Mouse (Mus musculus) hindbrain, embryonic 16.5 days (tissue): ENCODE measurements at regions not wholly inside any gene's neighbourhood (a gene's known extent, or its start where the extent isn't known, plus 50 kb on each side); places are given as distances from the start of the nearest gene placed in this dataset.

Experiments used
- ATAC-seq: fragments of 200-750 bp; cut with Nextera tagmentation; 2 replicates; pipeline ENCODE4 v1.8.0; 2017; ENCODE audit warnings: moderate TSS enrichment, moderate library complexity
- H3K27ac ChIP-seq: fragments of 300-500 bp; sonication (generic); 2 replicates; pipeline ENCODE4 v1.5.1; 2014; ENCODE audit warnings: low read depth, mild to moderate bottlenecking, control low read depth, low read length, moderate library complexity
- H3K27me3 ChIP-seq: fragments of 300-500 bp; sonication (generic); replicated peaks from 2 replicates; pipeline ENCODE4 v1.6.1; 2014; ENCODE audit warnings: low read length; ENCODE audit not compliant: control insufficient read depth, insufficient read depth
- H3K36me3 ChIP-seq: fragments of 300-500 bp; sonication (generic); 2 replicates; pipeline ENCODE4 v1.6.1; 2014; ENCODE audit warnings: mild to moderate bottlenecking, low read length, moderate library complexity, mixed read lengths; ENCODE audit not compliant: control insufficient read depth, insufficient read depth
- H3K4me1 ChIP-seq: fragments of 300-500 bp; sonication (generic); 2 replicates; pipeline ENCODE4 v1.6.1; 2014; ENCODE audit warnings: low read depth, low read length; ENCODE audit not compliant: control insufficient read depth, insufficient read depth
- H3K4me2 ChIP-seq: fragments of 300-500 bp; sonication (generic); 2 replicates; pipeline ENCODE4 v1.6.1; 2014; ENCODE audit warnings: mild to moderate bottlenecking, low read length, control low read depth, moderate library complexity
- H3K4me3 ChIP-seq: fragments of 300-500 bp; sonication (generic); 2 replicates; pipeline ENCODE4 v1.5.1; 2014; ENCODE audit warnings: mild to moderate bottlenecking, low read length, control low read depth, moderate library complexity
- H3K9ac ChIP-seq: fragments of 300-500 bp; sonication (generic); 2 replicates; pipeline ENCODE4 v1.6.1; 2014; ENCODE audit warnings: low read depth, mild to moderate bottlenecking, control low read depth, low read length, moderate library complexity
- H3K9me3 ChIP-seq: fragments of 300-500 bp; sonication (generic); 2 replicates; pipeline ENCODE4 v1.6.1; 2014; ENCODE audit warnings: mild to moderate bottlenecking, low read length, moderate library complexity; ENCODE audit not compliant: control insufficient read depth
- WGBS: fragments of 180-500 bp; shearing (Covaris S2); extraction: QIAGEN DNeasy Blood & Tissue Kit; methylation state at CpG from one replicate; pipeline ENCODE4 v1.1.7; 2014; 5-methylcytosine and 5-hydroxymethylcytosine counted together

DNA sequence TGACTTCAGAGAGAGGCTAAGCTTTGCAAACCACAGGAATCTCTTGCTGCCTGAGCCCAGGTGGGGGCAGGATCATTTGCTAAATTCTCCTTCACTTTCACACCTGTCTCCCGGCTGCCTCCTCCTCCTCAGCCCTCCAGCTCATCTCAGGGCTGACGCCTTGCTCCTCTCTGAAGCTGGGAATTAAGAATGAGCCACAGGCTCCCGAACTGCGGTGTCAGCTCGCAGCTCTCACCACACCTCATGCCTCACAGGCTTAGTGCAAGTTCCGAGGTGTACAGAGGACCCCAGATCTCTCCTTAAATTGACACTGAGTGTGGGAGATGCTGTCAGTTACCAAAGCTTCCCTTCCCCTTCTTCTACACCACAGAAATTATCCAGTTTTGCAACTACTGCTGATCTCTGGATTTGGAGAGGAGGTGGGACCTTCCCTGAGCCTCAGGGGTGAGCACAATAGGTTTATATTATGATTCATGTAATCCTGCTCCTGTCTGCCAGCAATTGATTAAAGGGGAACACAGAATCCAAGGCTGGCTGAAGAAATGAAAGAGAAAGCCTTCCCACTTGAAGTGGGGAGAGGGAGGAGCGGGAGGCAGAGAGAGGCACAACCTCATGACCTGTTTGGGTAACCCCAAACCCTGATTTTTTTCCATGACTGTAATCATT lies 456.6 kb upstream of the Tbx3 start:
- no peaks in the 10 kb centered on the region for H3K36me3 ChIP-seq
- no peak overlapping the region for H3K4me2 ChIP-seq
- H3K9me3 ChIP-seq: peaks cover 3% of the 10 kb centered on the region; the same call in 1 of the 2 replicates
- no peak for ATAC-seq
- no peak overlapping the region for H3K9ac ChIP-seq
- WGBS: 65% methylated on average over 7 of the region's 7 CpGs
- H3K27ac ChIP-seq: no peak overlapping the region
- H3K27me3 ChIP-seq: no peaks in the 10 kb centered on the region
- no peak overlapping the region for H3K4me3 ChIP-seq
- H3K4me1 ChIP-seq: no peaks in the 10 kb centered on the region

DNA sequence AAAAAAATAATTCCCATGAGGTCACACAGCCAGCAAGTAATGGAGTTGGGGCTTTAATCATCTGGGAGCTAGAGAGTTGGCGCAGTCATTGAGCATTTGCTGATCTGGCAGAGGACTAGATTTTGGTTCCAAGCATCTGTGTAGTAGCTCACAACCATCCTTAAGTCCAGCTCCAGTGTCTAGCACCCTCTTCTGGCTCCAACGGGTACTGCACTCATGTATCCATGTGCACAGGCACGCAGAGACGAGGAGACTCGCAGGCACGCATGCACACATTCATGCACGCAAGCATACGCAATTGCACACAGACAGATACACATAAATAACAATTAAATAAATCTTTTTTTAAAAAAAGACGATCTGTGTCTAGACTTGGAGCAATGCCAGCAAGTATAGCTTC lies 455.5 kb upstream of the Tbx3 start:
- Histone ChIP-seq H3K9ac (no peak overlapping the region), H3K36me3 (no peaks in the 10 kb centered on the region), H3K4me3 (no peak overlapping the region), H3K9me3 (peaks cover 3% of the 10 kb centered on the region; the same call in 1 of the 2 replicates), H3K27me3 (no peaks in the 10 kb centered on the region), H3K4me1 (no peaks in the 10 kb centered on the region), H3K27ac (no peak overlapping the region), H3K4me2 (no peak overlapping the region)
- WGBS: 93% methylated on average over 9 of the region's 9 CpGs
- ATAC-seq: no peak

DNA sequence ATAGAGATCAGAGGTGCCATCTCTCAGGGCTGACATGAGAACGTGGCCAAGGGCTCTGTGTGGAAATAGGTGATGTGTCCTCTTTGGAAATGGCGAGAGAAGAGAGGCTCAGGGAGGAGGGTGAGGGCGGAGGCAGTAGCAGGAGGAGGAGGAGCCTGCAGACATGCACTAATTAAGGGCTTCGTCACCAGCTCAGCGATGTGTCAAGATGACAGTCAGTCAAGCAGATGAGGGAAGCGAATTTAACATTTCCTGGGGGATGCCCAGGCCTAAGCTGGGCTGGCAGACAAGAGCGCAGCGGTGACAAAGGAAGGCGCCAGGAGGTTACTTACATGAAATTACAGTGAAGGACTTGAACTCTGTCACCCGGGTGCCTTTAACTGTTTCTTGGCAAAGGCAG lies 455.1 kb upstream of the Tbx3 start:
- WGBS: 52% methylated on average over 10 of the region's 10 CpGs
- no peak; the same call in 1 of the 2 replicates for ATAC-seq
- H3K36me3 ChIP-seq: no peaks in the 10 kb centered on the region
- H3K27me3 ChIP-seq: no peaks in the 10 kb centered on the region
- H3K4me1 ChIP-seq: no peaks in the 10 kb centered on the region
- H3K9ac ChIP-seq: no peak overlapping the region
- H3K9me3 ChIP-seq: no peaks in the 10 kb centered on the region
- H3K4me2 ChIP-seq: no peak overlapping the region
- H3K4me3 ChIP-seq: no peak overlapping the region
- no peak overlapping the region for H3K27ac ChIP-seq

DNA sequence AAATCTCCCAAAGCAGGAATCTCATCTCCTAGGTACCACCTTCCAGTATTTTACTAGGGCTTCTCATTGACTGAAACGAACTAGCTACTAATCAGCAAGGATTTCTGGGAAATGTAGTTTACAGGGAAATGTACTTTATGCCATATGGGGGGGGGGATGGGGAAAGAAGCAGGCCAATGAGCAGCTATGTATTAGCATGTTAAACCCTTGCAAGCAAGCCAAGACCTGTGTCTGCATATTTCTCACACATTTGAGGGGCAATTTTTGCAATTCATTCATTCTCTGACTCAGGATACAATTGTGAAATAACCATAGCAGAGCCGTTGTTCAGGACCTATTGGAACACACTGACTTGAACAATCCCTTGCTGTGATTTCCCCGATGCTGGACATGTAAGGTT lies 454.3 kb upstream of the Tbx3 start:
- no peak overlapping the region for H3K4me2 ChIP-seq
- no peaks in the 10 kb centered on the region for H3K9me3 ChIP-seq
- ATAC-seq: no peak
- no peak overlapping the region for H3K9ac ChIP-seq
- H3K27me3 ChIP-seq: no peaks in the 10 kb centered on the region
- H3K27ac ChIP-seq: no peak overlapping the region
- no peaks in the 10 kb centered on the region for H3K36me3 ChIP-seq
- no peak overlapping the region for H3K4me3 ChIP-seq
- 68% methylated on average over 3 of the region's 3 CpGs for WGBS
- H3K4me1 ChIP-seq: no peaks in the 10 kb centered on the region

DNA sequence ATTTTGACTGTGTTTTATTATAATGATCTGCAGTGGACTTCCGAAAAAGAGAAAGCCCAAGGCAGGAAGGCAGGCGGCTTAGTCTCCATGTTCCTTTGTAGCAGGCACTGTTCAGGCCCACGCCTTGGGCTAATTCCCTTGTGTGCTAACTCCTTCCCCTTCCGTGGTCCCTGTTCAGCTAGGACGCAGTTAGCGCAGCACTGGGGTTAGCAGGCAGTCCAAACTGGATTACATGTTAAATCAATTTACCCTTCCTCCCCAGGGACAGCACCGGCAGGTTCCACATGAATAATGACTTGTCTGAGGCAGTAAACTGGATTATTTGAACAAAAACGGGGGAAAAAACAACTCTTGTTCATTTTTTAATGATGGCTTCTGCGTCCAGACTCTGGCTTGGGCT lies 453.4 kb upstream of the Tbx3 start:
- Histone ChIP-seq H3K27me3 (no peaks in the 10 kb centered on the region), H3K9me3 (no peaks in the 10 kb centered on the region), H3K4me2 (no peak overlapping the region), H3K27ac (no peak overlapping the region), H3K36me3 (no peaks in the 10 kb centered on the region), H3K4me1 (no peaks in the 10 kb centered on the region), H3K4me3 (no peak overlapping the region), H3K9ac (no peak overlapping the region)
- WGBS: 61% methylated on average over 9 of the region's 9 CpGs
- no peak for ATAC-seq

DNA sequence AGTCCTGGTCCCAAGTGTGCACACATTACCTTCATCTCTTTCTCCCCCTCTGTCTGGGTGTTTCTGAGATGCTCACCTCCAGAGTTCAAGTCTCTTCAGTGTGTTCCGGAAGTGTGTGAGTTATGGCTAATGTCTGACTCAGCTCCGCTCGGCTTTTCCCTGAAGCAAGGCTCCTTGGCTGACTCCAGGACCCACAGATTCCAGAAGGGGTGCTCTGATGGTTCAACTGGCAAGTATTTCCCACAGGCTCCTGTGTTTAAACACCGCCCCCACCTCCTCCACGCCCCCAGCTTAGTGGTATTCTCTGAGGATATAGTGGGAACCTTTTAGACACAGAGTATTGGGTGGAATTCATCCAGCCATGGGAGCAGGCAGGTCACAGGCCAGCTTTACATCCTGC lies 441.8 kb upstream of the Tbx3 start:
- Histone ChIP-seq H3K27me3 (no peaks in the 10 kb centered on the region), H3K9me3 (no peaks in the 10 kb centered on the region), H3K27ac (no peak overlapping the region), H3K4me1 (no peaks in the 10 kb centered on the region), H3K4me2 (no peak overlapping the region), H3K36me3 (no peaks in the 10 kb centered on the region), H3K4me3 (no peak overlapping the region), H3K9ac (no peak overlapping the region)
- WGBS: 87% methylated on average over 5 of the region's 5 CpGs
- ATAC-seq: no peak

DNA sequence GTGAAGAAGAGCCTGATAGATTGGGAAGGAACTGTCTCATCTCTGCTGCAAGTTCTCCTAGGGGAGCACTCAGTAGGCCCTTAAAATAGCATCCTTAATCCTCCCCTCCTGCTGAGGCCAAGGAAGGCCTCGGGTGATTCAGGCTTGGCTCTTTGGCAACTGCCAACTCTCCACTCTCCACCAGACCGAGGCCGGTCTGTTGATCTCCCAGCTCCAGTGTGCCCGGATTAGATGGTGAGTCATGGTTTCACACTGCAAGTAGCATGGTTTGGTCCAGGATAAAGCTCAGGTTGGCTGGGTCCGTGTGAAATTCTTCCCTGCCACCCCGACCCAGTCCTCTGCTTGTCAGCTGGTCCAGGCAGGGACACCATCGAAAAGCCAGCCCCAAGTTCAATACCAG lies 437.5 kb upstream of the Tbx3 start:
- 80% methylated on average over 7 of the region's 7 CpGs for WGBS

DNA sequence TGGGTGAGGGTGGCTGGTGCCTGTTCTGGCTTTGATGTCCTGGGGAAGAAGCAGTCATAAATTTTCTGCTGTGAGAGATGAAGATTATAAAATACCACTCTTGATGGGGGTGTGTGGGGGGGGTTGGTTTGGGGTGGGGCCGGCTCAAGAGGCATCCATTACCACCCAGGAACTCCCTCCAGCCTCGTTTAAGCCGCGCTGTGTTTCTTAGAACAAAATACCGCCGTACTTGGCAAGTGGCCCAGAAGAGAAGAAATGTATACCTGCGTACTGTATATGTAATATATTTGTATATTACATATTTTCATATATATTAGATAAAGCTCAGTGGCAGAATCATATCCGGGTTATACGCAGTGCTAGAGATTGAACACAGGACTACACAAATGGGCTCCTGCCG lies 434.6 kb upstream of the Tbx3 start:
- Histone ChIP-seq H3K4me1 (no peaks in the 10 kb centered on the region), H3K4me3 (no peak overlapping the region), H3K9me3 (no peaks in the 10 kb centered on the region), H3K36me3 (no peaks in the 10 kb centered on the region), H3K27ac (no peak overlapping the region), H3K4me2 (no peak overlapping the region), H3K27me3 (no peaks in the 10 kb centered on the region), H3K9ac (no peak overlapping the region)
- ATAC-seq: no peak
- 88% methylated on average over 10 of the region's 10 CpGs for WGBS

More for the DNA sequence above, 437.5 kb upstream of the Tbx3 start:
- Histone ChIP-seq H3K27me3 (no peaks in the 10 kb centered on the region), H3K4me1 (no peaks in the 10 kb centered on the region), H3K4me3 (no peak overlapping the region), H3K27ac (no peak overlapping the region), H3K36me3 (no peaks in the 10 kb centered on the region), H3K4me2 (no peak overlapping the region), H3K9ac (no peak overlapping the region), H3K9me3 (no peaks in the 10 kb centered on the region)
- ATAC-seq: no peak

DNA sequence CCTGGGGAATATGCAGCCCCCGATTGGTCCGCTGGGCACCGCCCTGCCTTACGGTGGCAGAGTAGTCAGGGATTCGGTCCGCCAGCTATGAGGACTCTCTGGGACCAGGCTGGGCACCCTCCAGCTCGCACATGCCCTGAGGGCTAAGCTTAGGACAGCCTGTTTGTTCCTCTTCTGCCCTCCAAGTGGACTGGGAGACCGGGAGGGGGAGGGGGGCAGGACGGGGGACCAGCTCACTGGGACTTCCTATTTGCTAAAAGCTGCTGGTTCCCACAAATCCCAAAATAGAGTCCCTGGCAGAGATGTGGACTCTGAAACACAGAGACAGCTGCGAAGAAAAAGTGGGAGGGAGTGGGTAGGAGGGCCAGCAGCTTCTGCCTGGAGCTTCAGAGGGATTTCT lies 423.6 kb upstream of the Tbx3 start:
- Histone ChIP-seq H3K27me3 (no peaks in the 10 kb centered on the region), H3K4me1 (peaks cover 4% of the 10 kb centered on the region; the same call in 1 of the 2 replicates), H3K9ac (no peak overlapping the region), H3K9me3 (no peaks in the 10 kb centered on the region), H3K4me3 (no peak overlapping the region), H3K36me3 (no peaks in the 10 kb centered on the region), H3K27ac (no peak overlapping the region), H3K4me2 (no peak overlapping the region)
- 74% methylated on average over 10 of the region's 10 CpGs for WGBS
- ATAC-seq: no peak

DNA sequence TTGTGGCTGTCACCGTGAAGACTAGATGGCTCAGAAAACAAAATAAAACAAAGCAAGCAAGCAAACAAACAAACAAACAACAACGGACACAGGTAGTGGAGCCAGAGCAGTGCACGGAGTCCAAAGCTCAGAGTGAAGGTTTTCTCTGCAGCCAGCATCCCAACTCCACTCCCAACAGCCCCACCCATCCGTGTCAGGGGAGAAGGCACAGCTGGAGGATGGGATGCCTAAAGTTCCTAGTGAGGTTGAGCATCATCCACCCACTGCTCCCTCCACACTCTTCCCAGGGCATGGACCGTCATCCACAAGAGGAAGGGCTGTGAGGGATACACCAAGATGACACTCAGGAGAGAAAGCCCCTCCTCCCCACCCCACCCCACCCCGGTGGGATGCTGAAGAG lies 421.8 kb upstream of the Tbx3 start:
- no peak overlapping the region for H3K4me2 ChIP-seq
- no peak overlapping the region for H3K9ac ChIP-seq
- H3K27ac ChIP-seq: no peak overlapping the region
- no peaks in the 10 kb centered on the region for H3K36me3 ChIP-seq
- no peak overlapping the region for H3K4me3 ChIP-seq
- peaks cover 4% of the 10 kb centered on the region; the same call in 1 of the 2 replicates for H3K4me1 ChIP-seq
- 83% methylated on average over 6 of the region's 6 CpGs for WGBS
- no peaks in the 10 kb centered on the region for H3K27me3 ChIP-seq
- H3K9me3 ChIP-seq: no peaks in the 10 kb centered on the region; the same call in 1 of the 2 replicates
- ATAC-seq: no peak
